Mouse (Mus musculus): ENCODE data around the gene Negr1. TPM values are rescaled to one million over a fixed set of nuclear protein-coding genes. Genes with fewer than 3 reads are reported as not detected.

Gene Negr1
- polyA plus RNA-seq, 1 experiment from 2014 or later = not detected

GRCm38 (mm10) chr3:156560766-156561165, 828 bp upstream of the Negr1 start:
- Histone ChIP-seq H3K4me3 (ENCODE audit: low read depth, low read length) (peak overlapping the region; percentile 27; the same call in 1 of the 2 replicates), H3K4me2 (ENCODE audit: low read depth, low read length) (peak overlapping the region; percentile 49), H3K36me3 (replicated peaks; ENCODE audit: insufficient read depth, low read length) (no peaks in the 10 kb centered on the region), H3K27me3 (ENCODE audit: insufficient read depth, low read length) (peaks cover 42% of the 10 kb centered on the region), H3K9ac (replicated peaks) (no peak overlapping the region), H3K9me3 (ENCODE audit: low read length) (no peaks in the 10 kb centered on the region), H3K4me1 (ENCODE audit: insufficient read depth) (peaks cover 2% of the 10 kb centered on the region; the same call in 1 of the 2 replicates), H3K27ac (ENCODE audit: low read depth) (no peak overlapping the region)
- ATAC-seq (no peak), DNase-seq (no peak)
- no peak for TF ChIP-seq CTCF (IDR thresholded peaks at IDR 0.05; ENCODE audit: low read depth)
- TF ChIP-seq EP300 (IDR thresholded peaks at IDR 0.05; ENCODE audit: low read depth) = no peak
- WGBS (ENCODE audit: insufficient replicate concordance) = under 1% methylated on average over 27 of the region's 27 CpGs

GRCm38 (mm10) chr3:156562424-156562785, 811 bp downstream of the Negr1 start:
- peaks cover 2% of the 10 kb centered on the region; the same call in 1 of the 2 replicates for H3K4me1 ChIP-seq (ENCODE audit: insufficient read depth)
- ATAC-seq = no peak
- H3K4me3 ChIP-seq (ENCODE audit: low read depth, low read length) = no peak overlapping the region
- H3K27ac ChIP-seq (ENCODE audit: low read depth) = no peak overlapping the region
- DNase-seq = no peak
- peak overlapping the region; percentile 61; the same call in 1 of the 2 replicates for H3K4me2 ChIP-seq (ENCODE audit: low read depth, low read length)
- no peaks in the 10 kb centered on the region for H3K36me3 ChIP-seq (replicated peaks; ENCODE audit: insufficient read depth, low read length)
- H3K27me3 ChIP-seq (ENCODE audit: insufficient read depth, low read length) = peaks cover 42% of the 10 kb centered on the region
- WGBS (ENCODE audit: insufficient replicate concordance) = 1% methylated on average over 10 of the region's 10 CpGs
- no peak overlapping the region for H3K9ac ChIP-seq (replicated peaks)
- no peaks in the 10 kb centered on the region for H3K9me3 ChIP-seq (ENCODE audit: low read length)
- TF ChIP-seq CTCF (IDR thresholded peaks at IDR 0.05; ENCODE audit: low read depth) = no peak
- TF ChIP-seq EP300 (IDR thresholded peaks at IDR 0.05; ENCODE audit: low read depth) = no peak

GRCm38 (mm10) chr3:156562796-156563195, 1.2 kb downstream of the Negr1 start:
- no peak for DNase-seq
- H3K27me3 ChIP-seq (ENCODE audit: insufficient read depth, low read length) = peaks cover 42% of the 10 kb centered on the region
- no peak overlapping the region for H3K4me2 ChIP-seq (ENCODE audit: low read depth, low read length)

GRCm38 (mm10) chr3:156563353-156563752, 1.8 kb downstream of the Negr1 start:
- Histone ChIP-seq H3K9me3 (ENCODE audit: low read length) (no peaks in the 10 kb centered on the region), H3K4me2 (ENCODE audit: low read depth, low read length) (no peak overlapping the region), H3K27ac (ENCODE audit: low read depth) (no peak overlapping the region), H3K27me3 (ENCODE audit: insufficient read depth, low read length) (peaks cover 42% of the 10 kb centered on the region), H3K4me3 (ENCODE audit: low read depth, low read length) (no peak overlapping the region), H3K9ac (replicated peaks) (no peak overlapping the region), H3K36me3 (replicated peaks; ENCODE audit: insufficient read depth, low read length) (no peaks in the 10 kb centered on the region), H3K4me1 (ENCODE audit: insufficient read depth) (peaks cover 2% of the 10 kb centered on the region; the same call in 1 of the 2 replicates)
- 19% methylated on average over 3 of the region's 3 CpGs for WGBS (ENCODE audit: insufficient replicate concordance)
- DNase-seq = no peak
- TF ChIP-seq EP300 (IDR thresholded peaks at IDR 0.05; ENCODE audit: low read depth) (no peak), CTCF (IDR thresholded peaks at IDR 0.05; ENCODE audit: low read depth) (no peak)
- ATAC-seq = no peak

More at GRCm38 (mm10) chr3:156562796-156563195, 1.2 kb downstream of the Negr1 start:
- Histone ChIP-seq H3K4me1 (ENCODE audit: insufficient read depth) (peaks cover 2% of the 10 kb centered on the region; the same call in 1 of the 2 replicates), H3K27ac (ENCODE audit: low read depth) (no peak overlapping the region), H3K9me3 (ENCODE audit: low read length) (no peaks in the 10 kb centered on the region), H3K9ac (replicated peaks) (no peak overlapping the region), H3K36me3 (replicated peaks; ENCODE audit: insufficient read depth, low read length) (no peaks in the 10 kb centered on the region), H3K4me3 (ENCODE audit: low read depth, low read length) (no peak overlapping the region)
- no peak for ATAC-seq
- WGBS (ENCODE audit: insufficient replicate concordance) = 19% methylated on average over 2 of the region's 2 CpGs
- TF ChIP-seq EP300 (IDR thresholded peaks at IDR 0.05; ENCODE audit: low read depth) (no peak), CTCF (IDR thresholded peaks at IDR 0.05; ENCODE audit: low read depth) (no peak)

- H3K4me3 ChIP-seq (ENCODE audit: low read depth, low read length) = no peak overlapping the region
- no peaks in the 10 kb centered on the region for H3K27me3 ChIP-seq (ENCODE audit: insufficient read depth, low read length)
- ATAC-seq (no peak), DNase-seq (no peak)
- WGBS (ENCODE audit: insufficient replicate concordance) = 52% methylated on average over 2 of the region's 2 CpGs
- no peak overlapping the region for H3K27ac ChIP-seq (ENCODE audit: low read depth)
- H3K9me3 ChIP-seq (ENCODE audit: low read length) = peaks cover 4% of the 10 kb centered on the region; the same call in 1 of the 2 replicates
- H3K36me3 ChIP-seq (replicated peaks; ENCODE audit: insufficient read depth, low read length) = no peaks in the 10 kb centered on the region
- TF ChIP-seq CTCF (IDR thresholded peaks at IDR 0.05; ENCODE audit: low read depth) = no peak
- TF ChIP-seq EP300 (IDR thresholded peaks at IDR 0.05; ENCODE audit: low read depth) = no peak
- H3K4me2 ChIP-seq (ENCODE audit: low read depth, low read length) = no peak overlapping the region
- H3K9ac ChIP-seq (replicated peaks) = no peak overlapping the region
- no peaks in the 10 kb centered on the region for H3K4me1 ChIP-seq (ENCODE audit: insufficient read depth)
These were observed 11.9 kb downstream of the Negr1 start for GRCm38 (mm10) chr3:156573465-156573864.

GRCm38 (mm10) chr3:156576292-156576691, 14.7 kb downstream of the Negr1 start:
- WGBS (ENCODE audit: insufficient replicate concordance) = 79% methylated on average over 1 of the region's 1 CpGs
- Histone ChIP-seq H3K36me3 (replicated peaks; ENCODE audit: insufficient read depth, low read length) (no peaks in the 10 kb centered on the region), H3K9ac (replicated peaks) (no peak overlapping the region), H3K4me3 (ENCODE audit: low read depth, low read length) (no peak overlapping the region), H3K27me3 (ENCODE audit: insufficient read depth, low read length) (no peaks in the 10 kb centered on the region), H3K4me2 (ENCODE audit: low read depth, low read length) (no peak overlapping the region), H3K27ac (ENCODE audit: low read depth) (no peak overlapping the region), H3K4me1 (ENCODE audit: insufficient read depth) (no peaks in the 10 kb centered on the region), H3K9me3 (ENCODE audit: low read length) (peaks cover 4% of the 10 kb centered on the region; the same call in 1 of the 2 replicates)
- ATAC-seq (no peak), DNase-seq (no peak)
- no peak for TF ChIP-seq EP300 (IDR thresholded peaks at IDR 0.05; ENCODE audit: low read depth)
- peak; percentile 19; the same call in 1 of the 2 replicates for TF ChIP-seq CTCF (IDR thresholded peaks at IDR 0.05; ENCODE audit: low read depth)

All from liver, postnatal 0 days (tissue).